Mouse (Mus musculus): ENCODE data around the gene C4b.
"Not testable (repeated sequence)": the region's sequence is repeated elsewhere in the genome, so short reads cannot be mapped to it uniquely, and the experiment has no call there.

DNA sequence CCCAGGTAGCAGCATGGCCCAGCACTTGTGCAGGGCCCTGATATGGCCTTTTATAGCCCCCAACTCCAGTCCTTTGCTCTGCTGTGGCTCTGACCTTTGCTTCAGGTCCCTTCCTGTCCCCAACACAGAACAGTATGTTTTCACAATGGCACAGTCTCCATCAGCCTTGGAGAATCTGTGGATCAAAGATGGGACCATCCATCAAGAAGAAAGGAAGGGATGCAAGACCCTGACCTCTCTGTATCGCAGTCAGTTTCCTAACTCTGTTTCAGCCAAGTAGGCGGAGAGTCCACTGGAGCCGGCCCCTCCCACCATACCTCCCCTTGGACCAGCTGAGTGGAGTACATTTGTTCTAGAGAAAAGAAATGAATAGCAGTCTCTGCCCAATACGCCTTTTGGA lies 21.4 kb downstream of the C4b start:
- not testable (repeated sequence) for TF ChIP-seq CTCF (IDR thresholded peaks at IDR 0.05); POLR2A (IDR thresholded peaks at IDR 0.05; ENCODE audit: insufficient read depth, low read depth, low read length)
